Mouse (Mus musculus): ENCODE measurements around the gene Cep128. TPM values are rescaled to one million over a fixed set of nuclear protein-coding genes. Genes with fewer than 3 reads are reported as not detected.

The Cep128 gene
- polyA plus RNA-seq, 1 experiment = 5.4 TPM

- no peak overlapping the region for H3ac ChIP-seq (ENCODE audit: control insufficient read depth, insufficient read length, low read depth)
- TF ChIP-seq MYOG (IDR thresholded peaks at IDR 0.05; ENCODE audit: control insufficient read depth, extremely low read depth, insufficient read length) (no peak), MAX (IDR thresholded peaks at IDR 0.05) (no peak), CTCF (IDR thresholded peaks at IDR 0.05; ENCODE audit: control insufficient read depth, insufficient read depth, insufficient read length) (no peak), FOSL1 (IDR thresholded peaks at IDR 0.05; ENCODE audit: insufficient read depth, low read length, poor library complexity, severe bottlenecking) (no peak), MYOD1 (IDR thresholded peaks at IDR 0.05; ENCODE audit: control insufficient read depth, insufficient read length, low read depth) (no peak), CEBPB (IDR thresholded peaks at IDR 0.05; ENCODE audit: low read depth) (no peak), USF1 (IDR thresholded peaks at IDR 0.05; ENCODE audit: low read depth) (no peak)
- no peaks in the 10 kb centered on the region for H3K27me3 ChIP-seq (ENCODE audit: control insufficient read depth, insufficient read depth, insufficient read length)
- H3K36me3 ChIP-seq (ENCODE audit: control insufficient read depth, insufficient read depth) = no peaks in the 10 kb centered on the region
- no peak overlapping the region for H3K4me3 ChIP-seq (ENCODE audit: insufficient read depth, poor library complexity, severe bottlenecking)
- no peaks in the 10 kb centered on the region for H3K79me2 ChIP-seq (ENCODE audit: control insufficient read depth, insufficient read depth)
- H3K79me3 ChIP-seq (ENCODE audit: low read depth) = no peaks in the 10 kb centered on the region
Measured at GRCm38 (mm10) chr12:91134740-91135517, 249.3 kb downstream of the Cep128 start.

- Histone ChIP-seq H3K27me3 (ENCODE audit: control insufficient read depth, insufficient read depth, insufficient read length) (no peaks in the 10 kb centered on the region), H3K36me3 (ENCODE audit: control insufficient read depth, insufficient read depth) (no peaks in the 10 kb centered on the region), H3K4me3 (ENCODE audit: insufficient read depth, poor library complexity, severe bottlenecking) (no peak overlapping the region), H3K79me3 (ENCODE audit: low read depth) (no peaks in the 10 kb centered on the region), H3K79me2 (ENCODE audit: control insufficient read depth, insufficient read depth) (no peaks in the 10 kb centered on the region), H3ac (ENCODE audit: control insufficient read depth, insufficient read length, low read depth) (no peak overlapping the region)
- TF ChIP-seq CEBPB (IDR thresholded peaks at IDR 0.05; ENCODE audit: low read depth) (no peak), MYOG (IDR thresholded peaks at IDR 0.05; ENCODE audit: control insufficient read depth, extremely low read depth, insufficient read length) (no peak)
Measured at GRCm38 (mm10) chr12:91115054-91115453, 269.2 kb downstream of the Cep128 start.

GRCm38 (mm10) chr12:91103316-91103715 is 280.9 kb downstream of the Cep128 start:
- H3ac ChIP-seq (ENCODE audit: control insufficient read depth, insufficient read length, low read depth) = no peak overlapping the region
- no peaks in the 10 kb centered on the region for H3K79me3 ChIP-seq (ENCODE audit: low read depth)
- H3K36me3 ChIP-seq (ENCODE audit: control insufficient read depth, insufficient read depth) = no peaks in the 10 kb centered on the region
- no peaks in the 10 kb centered on the region for H3K79me2 ChIP-seq (ENCODE audit: control insufficient read depth, insufficient read depth)
- no peak for TF ChIP-seq USF1 (IDR thresholded peaks at IDR 0.05; ENCODE audit: low read depth)
- no peak for TF ChIP-seq FOSL1 (IDR thresholded peaks at IDR 0.05; ENCODE audit: insufficient read depth, low read length, poor library complexity, severe bottlenecking)
- no peak for TF ChIP-seq MYOG (IDR thresholded peaks at IDR 0.05; ENCODE audit: control insufficient read depth, extremely low read depth, insufficient read length)
- no peak for TF ChIP-seq MYOD1 (IDR thresholded peaks at IDR 0.05; ENCODE audit: control insufficient read depth, insufficient read length, low read depth)
- TF ChIP-seq CEBPB (IDR thresholded peaks at IDR 0.05; ENCODE audit: low read depth) = no peak
- TF ChIP-seq MAX (IDR thresholded peaks at IDR 0.05) = no peak
- no peak for TF ChIP-seq CTCF (IDR thresholded peaks at IDR 0.05; ENCODE audit: control insufficient read depth, insufficient read depth, insufficient read length)
- no peaks in the 10 kb centered on the region for H3K27me3 ChIP-seq (ENCODE audit: control insufficient read depth, insufficient read depth, insufficient read length)
- H3K4me3 ChIP-seq (ENCODE audit: insufficient read depth, poor library complexity, severe bottlenecking) = no peak overlapping the region

- Histone ChIP-seq H3ac (ENCODE audit: control insufficient read depth, insufficient read length, low read depth) (no peak overlapping the region), H3K27me3 (ENCODE audit: control insufficient read depth, insufficient read depth, insufficient read length) (no peaks in the 10 kb centered on the region), H3K36me3 (ENCODE audit: control insufficient read depth, insufficient read depth) (no peaks in the 10 kb centered on the region), H3K79me3 (ENCODE audit: low read depth) (no peaks in the 10 kb centered on the region), H3K4me3 (ENCODE audit: insufficient read depth, poor library complexity, severe bottlenecking) (no peak overlapping the region), H3K79me2 (ENCODE audit: control insufficient read depth, insufficient read depth) (no peaks in the 10 kb centered on the region)
- no peak for TF ChIP-seq USF1 (IDR thresholded peaks at IDR 0.05; ENCODE audit: low read depth)
- no peak for TF ChIP-seq MYOD1 (IDR thresholded peaks at IDR 0.05; ENCODE audit: control insufficient read depth, insufficient read length, low read depth)
- no peak for TF ChIP-seq MYOG (IDR thresholded peaks at IDR 0.05; ENCODE audit: control insufficient read depth, extremely low read depth, insufficient read length)
- no peak for TF ChIP-seq CEBPB (IDR thresholded peaks at IDR 0.05; ENCODE audit: low read depth)
- no peak for TF ChIP-seq MAX (IDR thresholded peaks at IDR 0.05)
- no peak for TF ChIP-seq CTCF (IDR thresholded peaks at IDR 0.05; ENCODE audit: control insufficient read depth, insufficient read depth, insufficient read length)
Measured at GRCm38 (mm10) chr12:91097869-91098268, 286.3 kb downstream of the Cep128 start.

GRCm38 (mm10) chr12:91096197-91096596 is 288.0 kb downstream of the Cep128 start:
- TF ChIP-seq FOSL1 (IDR thresholded peaks at IDR 0.05; ENCODE audit: insufficient read depth, low read length, poor library complexity, severe bottlenecking) (no peak), CEBPB (IDR thresholded peaks at IDR 0.05; ENCODE audit: low read depth) (no peak)

GRCm38 (mm10) chr12:91088271-91088670 is 295.9 kb downstream of the Cep128 start:
- Histone ChIP-seq H3K4me3 (ENCODE audit: insufficient read depth, poor library complexity, severe bottlenecking) (no peak overlapping the region), H3K27me3 (ENCODE audit: control insufficient read depth, insufficient read depth, insufficient read length) (no peaks in the 10 kb centered on the region), H3K79me3 (ENCODE audit: low read depth) (no peaks in the 10 kb centered on the region), H3K36me3 (ENCODE audit: control insufficient read depth, insufficient read depth) (no peaks in the 10 kb centered on the region), H3ac (ENCODE audit: control insufficient read depth, insufficient read length, low read depth) (no peak overlapping the region), H3K79me2 (ENCODE audit: control insufficient read depth, insufficient read depth) (no peaks in the 10 kb centered on the region)
- TF ChIP-seq CEBPB (IDR thresholded peaks at IDR 0.05; ENCODE audit: low read depth) (no peak), FOSL1 (IDR thresholded peaks at IDR 0.05; ENCODE audit: insufficient read depth, low read length, poor library complexity, severe bottlenecking) (no peak), CTCF (IDR thresholded peaks at IDR 0.05; ENCODE audit: control insufficient read depth, insufficient read depth, insufficient read length) (no peak), MYOD1 (IDR thresholded peaks at IDR 0.05; ENCODE audit: control insufficient read depth, insufficient read length, low read depth) (no peak), USF1 (IDR thresholded peaks at IDR 0.05; ENCODE audit: low read depth) (no peak), MAX (IDR thresholded peaks at IDR 0.05) (no peak)

More at GRCm38 (mm10) chr12:91096197-91096596, 288.0 kb downstream of the Cep128 start:
- no peaks in the 10 kb centered on the region for H3K36me3 ChIP-seq (ENCODE audit: control insufficient read depth, insufficient read depth)
- H3K79me3 ChIP-seq (ENCODE audit: low read depth) = no peaks in the 10 kb centered on the region
- no peak overlapping the region for H3ac ChIP-seq (ENCODE audit: control insufficient read depth, insufficient read length, low read depth)
- H3K4me3 ChIP-seq (ENCODE audit: insufficient read depth, poor library complexity, severe bottlenecking) = no peak overlapping the region
- H3K79me2 ChIP-seq (ENCODE audit: control insufficient read depth, insufficient read depth) = no peaks in the 10 kb centered on the region
- H3K27me3 ChIP-seq (ENCODE audit: control insufficient read depth, insufficient read depth, insufficient read length) = no peaks in the 10 kb centered on the region
